Mouse (Mus musculus) thymus, adult 2 months (tissue): ENCODE data around the gene Bnip3.

ENCODE experiments used
- CTCF ChIP-seq: fragments of 200-500 bp; IDR thresholded peaks from 2 replicates; pipeline ENCODE4 v1.5.1; 2012; ENCODE audit warnings: mild to moderate bottlenecking, control low read depth, low read length, moderate library complexity, borderline replicate concordance; ENCODE audit not compliant: control insufficient read depth, poor library complexity, insufficient read depth; ENCODE audit errors: extremely low read depth
- POLR2A ChIP-seq: fragments of 200-500 bp; IDR thresholded peaks from 2 replicates; pipeline ENCODE4 v1.6.1; 2012; ENCODE audit warnings: mild to moderate bottlenecking, low read length, control low read depth, moderate library complexity; ENCODE audit not compliant: control insufficient read depth, poor library complexity, insufficient read depth; ENCODE audit errors: extremely low read depth

- TF ChIP-seq POLR2A (no peak), CTCF (no peak)
Measured at GRCm38 (mm10) chr7:138957106-138957505, 47.8 kb upstream of the Bnip3 start.
